Mouse (Mus musculus) limb, embryonic 10.5 days (tissue): ENCODE data around the gene Clip3. TPM values are rescaled to one million over a fixed set of nuclear protein-coding genes. Genes with fewer than 3 reads are reported as not detected.

Source experiments
- DNase-seq: peaks from one replicate; pipeline ENCODE4 v3.0.0-alpha.2; 2017; ENCODE audit warnings: low spot score
- H3K27ac ChIP-seq: fragments of 300-500 bp; sonication (generic); 2 replicates; pipeline ENCODE4 v1.5.1; 2016; ENCODE audit warnings: mild to moderate bottlenecking
- H3K27me3 ChIP-seq: fragments of 300-500 bp; sonication (generic); 2 replicates; pipeline ENCODE4 v1.6.1; 2016; ENCODE audit warnings: low read depth, mild to moderate bottlenecking; ENCODE audit not compliant: poor library complexity, severe bottlenecking
- H3K36me3 ChIP-seq: fragments of 300-500 bp; sonication (generic); 2 replicates; pipeline ENCODE4 v1.6.1; 2016; ENCODE audit warnings: mild to moderate bottlenecking, moderate library complexity
- H3K4me1 ChIP-seq: fragments of 300-500 bp; sonication (generic); 2 replicates; pipeline ENCODE4 v1.6.1; 2016
- H3K4me3 ChIP-seq: fragments of 300-500 bp; sonication (generic); 2 replicates; pipeline ENCODE4 v1.5.1; 2016; ENCODE audit warnings: mild to moderate bottlenecking, moderate library complexity
- H3K9me3 ChIP-seq: fragments of 300-500 bp; sonication (generic); replicated peaks from 2 replicates; pipeline ENCODE4 v1.6.1; 2016; ENCODE audit warnings: mild to moderate bottlenecking
- WGBS: fragments of 180-500 bp; shearing (Covaris S2); methylation state at CpG from one replicate; pipeline ENCODE4 v1.1.7; 2016; 5-methylcytosine and 5-hydroxymethylcytosine counted together
- polyA plus RNA-seq: library from polyadenylated mRNA; unstranded; fragments of >200 nt; fragmentation: Nextera tagmentation; extraction: Ambion mirVana; gene quantifications from 2 replicates; pipeline ENCODE4 v1.2.1, GENCODE M21; 2016

Clip3 gene
- polyA plus RNA-seq, 1 experiment from 2014 or later = 51.7 TPM

GRCm38 (mm10) chr7:30281522-30281921 lies 10.0 kb upstream of the Clip3 start:
- no peaks in the 10 kb centered on the region for H3K36me3 ChIP-seq
- 78% methylated on average over 4 of the region's 4 CpGs for WGBS
- H3K4me1 ChIP-seq = peaks cover 18% of the 10 kb centered on the region
- H3K27me3 ChIP-seq = 0 out of 2 replicates have a peak, but pooled peaks cover 5% of the 10 kb centered on the region
- H3K9me3 ChIP-seq = no peaks in the 10 kb centered on the region
- no peak overlapping the region for H3K27ac ChIP-seq
- H3K4me3 ChIP-seq = no peak overlapping the region
- DNase-seq = no peak

GRCm38 (mm10) chr7:30282740-30283139 lies 8.8 kb upstream of the Clip3 start:
- no peaks in the 10 kb centered on the region for H3K9me3 ChIP-seq
- H3K36me3 ChIP-seq = no peaks in the 10 kb centered on the region
- H3K4me3 ChIP-seq = no peak overlapping the region
- H3K27me3 ChIP-seq = 0 out of 2 replicates have a peak, but pooled peaks cover 5% of the 10 kb centered on the region
- DNase-seq = no peak
- peaks cover 18% of the 10 kb centered on the region for H3K4me1 ChIP-seq
- no peak overlapping the region for H3K27ac ChIP-seq
- WGBS = 84% methylated on average over 7 of the region's 7 CpGs

- Histone ChIP-seq H3K9me3 (no peaks in the 10 kb centered on the region), H3K4me3 (no peak overlapping the region), H3K27ac (no peak overlapping the region), H3K36me3 (no peaks in the 10 kb centered on the region), H3K27me3 (peaks cover 12% of the 10 kb centered on the region; the same call in 1 of the 2 replicates), H3K4me1 (peaks cover 16% of the 10 kb centered on the region)
- WGBS = 71% methylated on average over 8 of the region's 8 CpGs
- no peak for DNase-seq
These were observed 4.7 kb upstream of the Clip3 start for GRCm38 (mm10) chr7:30286701-30287410.

- peaks cover 21% of the 10 kb centered on the region for H3K4me1 ChIP-seq
- 71% methylated on average over 6 of the region's 6 CpGs for WGBS
- peaks cover 5% of the 10 kb centered on the region for H3K36me3 ChIP-seq
- no peaks in the 10 kb centered on the region for H3K9me3 ChIP-seq
- no peak overlapping the region for H3K27ac ChIP-seq
- H3K4me3 ChIP-seq = no peak overlapping the region
- peaks cover 12% of the 10 kb centered on the region; the same call in 1 of the 2 replicates for H3K27me3 ChIP-seq
- DNase-seq = no peak
These were observed 3.5 kb upstream of the Clip3 start for GRCm38 (mm10) chr7:30288046-30288445.

GRCm38 (mm10) chr7:30289071-30289713 lies 2.3 kb upstream of the Clip3 start:
- Histone ChIP-seq H3K27ac (peak overlapping the region; percentile 61), H3K4me3 (0 out of 2 replicates have a peak overlapping the region, but pooled peaks have one; percentile 6), H3K9me3 (no peaks in the 10 kb centered on the region), H3K4me1 (peaks cover 21% of the 10 kb centered on the region), H3K27me3 (peaks cover 12% of the 10 kb centered on the region; the same call in 1 of the 2 replicates), H3K36me3 (peaks cover 15% of the 10 kb centered on the region)
- WGBS = 71% methylated on average over 7 of the region's 7 CpGs
- no peak for DNase-seq

- H3K36me3 ChIP-seq = peaks cover 21% of the 10 kb centered on the region
- H3K9me3 ChIP-seq = no peaks in the 10 kb centered on the region
- H3K27me3 ChIP-seq = peaks cover 12% of the 10 kb centered on the region; the same call in 1 of the 2 replicates
- H3K4me3 ChIP-seq = 0 out of 2 replicates have a peak overlapping the region, but pooled peaks have one; percentile 6
- H3K4me1 ChIP-seq = peaks cover 21% of the 10 kb centered on the region
- H3K27ac ChIP-seq = peak overlapping the region; percentile 61
- WGBS = 65% methylated on average over 10 of the region's 10 CpGs
- peak; percentile 45 for DNase-seq
These were observed 1.7 kb upstream of the Clip3 start for GRCm38 (mm10) chr7:30289714-30290399.

GRCm38 (mm10) chr7:30293795-30294194 lies 2.3 kb downstream of the Clip3 start:
- H3K4me3 ChIP-seq = no peak overlapping the region
- WGBS = 87% methylated on average over 13 of the region's 13 CpGs

GRCm38 (mm10) chr7:30294296-30294695 lies 2.8 kb downstream of the Clip3 start:
- H3K27me3 ChIP-seq = peaks cover 3% of the 10 kb centered on the region; the same call in 1 of the 2 replicates
- H3K27ac ChIP-seq = no peak overlapping the region
- peaks cover 66% of the 10 kb centered on the region for H3K36me3 ChIP-seq
- no peak overlapping the region for H3K4me3 ChIP-seq
- H3K9me3 ChIP-seq = no peaks in the 10 kb centered on the region
- peaks cover 19% of the 10 kb centered on the region for H3K4me1 ChIP-seq
- DNase-seq = no peak
- WGBS = 93% methylated on average over 5 of the region's 5 CpGs

More at GRCm38 (mm10) chr7:30293795-30294194, 2.3 kb downstream of the Clip3 start:
- Histone ChIP-seq H3K9me3 (no peaks in the 10 kb centered on the region), H3K4me1 (peaks cover 21% of the 10 kb centered on the region), H3K36me3 (peaks cover 61% of the 10 kb centered on the region), H3K27me3 (peaks cover 6% of the 10 kb centered on the region; the same call in 1 of the 2 replicates), H3K27ac (no peak overlapping the region)
- DNase-seq = no peak

- no peak overlapping the region for H3K27ac ChIP-seq
- H3K36me3 ChIP-seq = peaks cover 74% of the 10 kb centered on the region
- 69% methylated on average over 10 of the region's 10 CpGs for WGBS
- peaks cover 12% of the 10 kb centered on the region for H3K4me1 ChIP-seq
- no peak for DNase-seq
- H3K9me3 ChIP-seq = no peaks in the 10 kb centered on the region
- H3K4me3 ChIP-seq = no peak overlapping the region
- no peaks in the 10 kb centered on the region for H3K27me3 ChIP-seq
These were observed 3.6 kb downstream of the Clip3 start for GRCm38 (mm10) chr7:30295103-30295502.

- H3K9me3 ChIP-seq = no peaks in the 10 kb centered on the region
- no peaks in the 10 kb centered on the region for H3K27me3 ChIP-seq
- no peak overlapping the region for H3K27ac ChIP-seq
- peaks cover 6% of the 10 kb centered on the region for H3K4me1 ChIP-seq
- H3K36me3 ChIP-seq = peaks cover 89% of the 10 kb centered on the region
- no peak for DNase-seq
- WGBS = 92% methylated on average over 15 of the region's 15 CpGs
- H3K4me3 ChIP-seq = no peak overlapping the region
These were observed 5.3 kb downstream of the Clip3 start for GRCm38 (mm10) chr7:30296816-30297215.

GRCm38 (mm10) chr7:30297266-30297665 lies 5.7 kb downstream of the Clip3 start:
- 83% methylated on average over 16 of the region's 16 CpGs for WGBS
- Histone ChIP-seq H3K36me3 (peaks cover 94% of the 10 kb centered on the region), H3K4me1 (peaks cover 1% of the 10 kb centered on the region), H3K27ac (no peak overlapping the region), H3K27me3 (no peaks in the 10 kb centered on the region), H3K9me3 (no peaks in the 10 kb centered on the region), H3K4me3 (no peak overlapping the region)
- DNase-seq = no peak

- WGBS = 46% methylated on average over 3 of the region's 3 CpGs
- Histone ChIP-seq H3K27ac (no peak overlapping the region), H3K4me3 (no peak overlapping the region), H3K9me3 (no peaks in the 10 kb centered on the region), H3K36me3 (peaks cover 91% of the 10 kb centered on the region), H3K27me3 (no peaks in the 10 kb centered on the region), H3K4me1 (no peaks in the 10 kb centered on the region)
- peak; percentile 54 for DNase-seq
These were observed 9.4 kb downstream of the Clip3 start for GRCm38 (mm10) chr7:30300914-30301313.
